Mouse (Mus musculus) CD4-positive, CD25-positive, alpha-beta regulatory T cell, adult 4 months (primary cell): ENCODE results near the gene Gm20824. TPM values are rescaled to one million over a fixed set of nuclear protein-coding genes. Genes with fewer than 3 reads are reported as not detected.
"Not testable (repeated sequence)": the region's sequence is repeated elsewhere in the genome, so short reads cannot be mapped to it uniquely, and the experiment has no call there.

Experiments
- ATAC-seq: one replicate; pipeline ENCODE4 v1.8.0; 2017
- polyA plus RNA-seq, 2 experiments: library from polyadenylated mRNA; unstranded; fragments of 100-300 nt; shearing (Covaris generic); gene quantifications; one replicate each; pipeline ENCODE4 v1.2.1; 2017

The Gm20824 gene
- polyA plus RNA-seq, result not detected

DNA sequence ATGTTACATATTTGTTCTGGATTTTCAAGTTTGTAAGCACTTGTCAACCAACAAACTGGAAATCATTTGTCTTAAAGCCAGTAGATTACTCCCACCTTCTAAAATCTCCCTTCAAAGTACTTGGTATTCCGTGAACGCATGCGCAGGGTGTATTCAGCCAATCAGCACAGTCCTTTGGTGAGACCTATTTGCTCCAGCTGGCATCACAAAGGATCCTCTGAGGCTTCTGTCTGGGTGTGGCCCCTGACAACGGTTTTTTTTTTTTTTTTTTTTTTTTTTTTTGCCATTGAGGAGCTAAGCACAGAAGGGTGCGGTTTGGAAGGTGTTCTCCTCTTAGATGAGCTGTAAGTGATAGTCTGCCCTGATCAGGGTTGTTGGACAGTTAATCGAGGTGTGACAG is at the start of gene Gm20824:
Gene Gm20824 (plus strand): TSS at position 301 of the 400 bp plus-strand sequence.
- not testable (repeated sequence) for ATAC-seq

Other genes starting within 250 kb of the Gm20824 start
- not detected for gene Gm20825, start 186.4 kb upstream of the Gm20824 start, polyA plus RNA-seq